Mouse (Mus musculus) skeletal muscle tissue, adult 2 months (tissue): Measurements from ENCODE around the gene Tedc1.

Experiments
- DNase-seq: peaks from one replicate; pipeline ENCODE4 v3.0.0-alpha.2; 2012; ENCODE audit warnings: low read depth, low spot score

Tedc1 gene

DNA sequence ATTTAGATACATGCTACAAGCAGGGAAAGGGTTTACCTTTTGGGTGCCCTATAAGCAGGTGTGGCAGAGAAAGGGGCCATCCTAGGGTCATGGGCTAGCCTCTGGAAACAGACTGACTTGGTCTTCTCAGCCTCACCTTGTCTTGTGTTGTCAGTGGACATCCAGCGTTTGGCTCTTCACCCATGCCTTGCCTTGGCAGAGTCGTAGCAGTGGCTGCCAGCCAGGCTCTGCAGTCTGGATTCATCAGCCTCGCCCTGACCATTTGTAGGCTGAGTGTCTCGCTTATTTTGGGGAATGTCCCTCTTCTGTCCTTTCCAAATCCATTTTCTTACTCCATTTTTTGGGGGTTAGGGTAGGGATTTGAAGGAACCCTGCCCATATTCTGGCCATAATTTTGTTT lies 45.1 kb downstream of the Tedc1 start:
- DNase-seq = no peak

DNA sequence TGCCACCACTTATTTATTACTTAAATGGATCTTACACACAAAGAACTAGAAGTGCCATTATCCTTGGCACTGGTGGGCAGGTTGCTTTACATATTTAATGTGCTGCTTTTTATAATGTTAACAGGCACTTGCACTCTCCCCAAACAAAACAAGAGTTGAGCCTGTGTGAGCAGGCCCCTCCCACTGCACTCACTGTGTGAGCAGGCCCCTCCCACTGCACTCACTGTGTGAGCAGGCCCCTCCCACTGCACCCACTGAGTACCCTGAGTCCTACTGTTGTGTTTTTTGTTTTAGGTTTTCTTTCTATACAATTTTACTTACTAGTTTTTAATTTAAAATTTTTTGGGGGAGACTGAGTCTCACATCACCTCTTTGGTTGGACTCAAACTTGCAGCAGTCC lies 45.8 kb downstream of the Tedc1 start:
- DNase-seq = no peak

GRCm38 (mm10) chr12:113203522-113203921 lies 47.3 kb downstream of the Tedc1 start:
- no peak for DNase-seq

- DNase-seq = no peak
Observed at GRCm38 (mm10) chr12:113205251-113205942, 49.2 kb downstream of the Tedc1 start.

- no peak for DNase-seq
Observed at GRCm38 (mm10) chr12:113207737-113208136, 51.5 kb downstream of the Tedc1 start.

DNA sequence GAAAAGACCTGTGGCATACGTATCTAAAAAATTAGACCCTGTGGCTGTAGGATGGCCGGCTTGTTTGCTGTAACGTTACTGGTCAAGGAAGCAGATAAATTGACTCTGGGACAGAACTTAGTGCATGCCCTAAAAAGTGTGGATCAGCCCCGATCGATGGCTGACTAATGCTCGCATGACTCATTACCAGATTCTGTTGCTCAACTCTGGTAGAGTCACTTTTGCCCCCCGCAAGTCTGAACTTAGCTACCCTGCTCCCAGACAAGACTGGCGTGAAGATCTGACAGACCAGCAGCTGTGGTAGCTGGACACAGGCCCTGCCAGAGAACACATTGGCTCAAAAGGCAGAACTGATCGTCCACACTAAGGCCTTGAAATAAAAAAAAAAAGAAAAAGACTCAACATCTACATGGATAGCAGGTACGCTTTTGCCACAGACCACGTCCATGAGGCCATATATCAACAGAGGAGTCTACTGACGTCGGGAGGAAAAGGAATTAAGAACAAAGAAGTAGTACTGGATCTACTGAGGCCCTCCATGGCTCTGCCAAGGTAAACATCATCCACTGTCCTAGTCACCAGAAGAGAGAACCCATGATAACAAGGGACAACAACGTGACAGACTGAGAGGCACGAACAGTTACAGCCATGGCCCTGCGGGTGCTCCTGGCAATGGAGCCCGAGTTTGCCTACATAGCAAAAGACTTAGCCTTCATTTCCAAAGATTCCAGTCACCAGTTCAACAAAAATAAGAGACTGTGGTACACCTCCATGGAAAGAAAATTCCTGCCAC lies 54.6 kb downstream of the Tedc1 start:
- DNase-seq = no peak

GRCm38 (mm10) chr12:113211772-113212171 lies 55.6 kb downstream of the Tedc1 start:
- DNase-seq = no peak

GRCm38 (mm10) chr12:113212326-113212924 lies 56.2 kb downstream of the Tedc1 start:
- no peak for DNase-seq

- DNase-seq = no peak
Observed at GRCm38 (mm10) chr12:113213226-113213625, 57.0 kb downstream of the Tedc1 start.

DNA sequence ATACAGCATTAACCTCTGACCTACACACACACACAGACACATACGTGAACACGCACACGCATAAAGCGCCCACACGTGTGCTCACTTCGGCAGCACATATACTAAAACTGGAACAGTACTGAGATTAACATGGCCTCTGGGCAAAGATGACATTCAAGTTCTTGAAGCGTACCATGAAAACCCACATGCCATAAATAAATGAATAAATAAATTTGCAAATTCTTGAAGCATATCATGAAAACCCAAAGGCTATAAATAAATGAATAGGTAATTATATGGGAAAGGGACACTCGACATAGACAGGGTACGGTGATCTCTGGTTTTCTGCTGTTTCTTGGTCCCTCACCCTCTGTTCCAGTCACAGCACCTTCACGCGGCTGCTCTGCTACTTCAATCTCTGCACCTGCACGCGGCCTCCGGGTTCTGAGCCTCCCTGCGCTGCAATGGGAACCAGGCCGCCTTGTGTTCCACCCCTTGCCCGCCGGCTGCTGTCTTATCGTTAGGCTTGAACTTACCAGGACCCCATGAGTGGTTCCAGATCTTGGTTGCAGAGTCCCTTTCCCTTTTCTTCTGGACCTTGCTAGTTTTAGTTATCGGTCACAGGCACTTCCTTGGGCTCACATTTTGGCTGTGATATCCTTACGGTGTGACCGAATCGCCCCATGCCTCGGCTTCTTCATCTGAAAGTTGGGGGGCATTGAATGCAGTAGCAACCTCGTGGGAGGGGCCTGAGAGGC lies 58.0 kb downstream of the Tedc1 start:
- no peak for DNase-seq

GRCm38 (mm10) chr12:113214972-113215666 lies 58.9 kb downstream of the Tedc1 start:
- DNase-seq = no peak
